ENCODE assay signal across 7 mouse cellular contexts in genomic region chr5:140321042-140321755, GRCm38 (mm10). TPM values are rescaled to one million over a fixed set of nuclear protein-coding genes. Genes with fewer than 3 reads are reported as not detected.
A peak's percentile ranks its signal among the peaks of the same experiment; 100 is the strongest.
DNase-seq lines count a peak whose midpoint lies in the region; ATAC-seq lines count a peak whose summit lies in the region.

Gene Mad1l1, minus strand, starts transcription at chr5:140321552.
Gene Nudt1, plus strand, starts transcription at chr5:140321656.

- DNase-seq in adrenal gland, adult 2 months = peak; percentile 95
- peak; percentile 96 for DNase-seq in embryo, embryonic 11.5 days (ENCODE audit: low read depth, low spot score)
- peak; percentile 90 to 92 for DNase-seq in gastrocnemius, postnatal 36 days
- DNase-seq in left cerebral cortex, postnatal 25 days (ENCODE audit: low spot score in 2 of 2) = peak; percentile 92 to 95
- peak; percentile 91 for DNase-seq in midbrain, embryonic 10.5 days (ENCODE audit: low spot score)
- DNase-seq in right cerebral cortex, postnatal 4 days = peak; percentile 85

- peak within 1 kb of the TSS; percentile 100 for H3K9ac ChIP-seq in intestine, embryonic 15.5 days

- peaks cover 8% of the 10 kb centered on the region for H3K4me1 ChIP-seq in intestine, embryonic 15.5 days (replicated peaks)
- H3K4me1 ChIP-seq in midbrain, embryonic 10.5 days = peaks cover 26% of the 10 kb centered on the region

- WGBS in intestine, embryonic 15.5 days = under 1% methylated on average over 60 of the region's 60 CpGs
- whole genome bisulfite sequencing in midbrain, embryonic 10.5 days = 0% methylated on average over 60 of the region's 60 CpGs

- no peaks in the 10 kb centered on the region for H3K27me3 ChIP-seq in intestine, embryonic 15.5 days (replicated peaks)
- no peaks in the 10 kb centered on the region for H3K27me3 ChIP-seq in midbrain, embryonic 10.5 days (ENCODE audit: low read depth, poor library complexity, severe bottlenecking)

- ATAC-seq in intestine, embryonic 15.5 days = peak; percentile 97

- intact Hi-C loops in gastrocnemius, postnatal 36 days (cut with DNase I) = loop anchor here (10.0 kb wide), 1 partner anchor 384 kb away; the partner anchor contains the start of genes Brat1 and Iqce
- intact Hi-C loops in left cerebral cortex, postnatal 25 days (cut with DNase I) = no loop called here

- H3K36me3 ChIP-seq in intestine, embryonic 15.5 days = no peaks in the 10 kb centered on the region
- peaks cover 22% of the 10 kb centered on the region for H3K36me3 ChIP-seq in midbrain, embryonic 10.5 days

- H3K27ac ChIP-seq in intestine, embryonic 15.5 days = peak within 1 kb of the TSS; percentile 68
- peak within 1 kb of the TSS; percentile 97 for H3K27ac ChIP-seq in midbrain, embryonic 10.5 days (replicated peaks)

- peak within 1 kb of the TSS; percentile 74 for H3K4me2 ChIP-seq in intestine, embryonic 15.5 days (replicated peaks)

- peak within 1 kb of the TSS; percentile 87 for H3K4me3 ChIP-seq in intestine, embryonic 15.5 days (replicated peaks)
- H3K4me3 ChIP-seq in midbrain, embryonic 10.5 days = peak within 1 kb of the TSS; percentile 100

- no peaks in the 10 kb centered on the region for H3K9me3 ChIP-seq in intestine, embryonic 15.5 days
- no peaks in the 10 kb centered on the region for H3K9me3 ChIP-seq in midbrain, embryonic 10.5 days (replicated peaks)

RNA-seq across cellular contexts. Expression of gene Mad1l1, which starts in this region (rescaled TPM):
- 10 to 100 TPM; 12.4 to 20.5 TPM for total RNA-seq in adrenal gland, adult 2 months (2021)
- 15.8 and 21.0 TPM in 2 replicates for polyA plus RNA-seq in adrenal gland, adult 2 months (2012; rRNA removed)
- total RNA-seq in gastrocnemius, postnatal 36 days (2021) = 1 to 10 TPM; 6.5 to 7.1 TPM
- 34.7 and 38.0 TPM in 2 replicates for polyA plus RNA-seq in intestine, embryonic 15.5 days (2015; fragmentation: Nextera tagmentation; extraction: Ambion mirVana)
- 10 to 100 TPM; 15.1 to 19.0 TPM for total RNA-seq in left cerebral cortex, postnatal 25 days (2021)
- 57.9 and 59.9 TPM in 2 replicates for polyA plus RNA-seq in midbrain, embryonic 10.5 days (2016; fragmentation: Nextera tagmentation; extraction: Ambion mirVana)

RNA-seq across cellular contexts. Expression of gene Nudt1, which starts in this region (rescaled TPM):
- total RNA-seq in adrenal gland, adult 2 months (2021) = 10 to 100 TPM; 15.0 to 18.2 TPM
- 5.1 and 6.3 TPM in 2 replicates for polyA plus RNA-seq in adrenal gland, adult 2 months (2012; rRNA removed)
- 1 to 10 TPM; 4.7 to 5.9 TPM for total RNA-seq in gastrocnemius, postnatal 36 days (2021)
- polyA plus RNA-seq in intestine, embryonic 15.5 days (2015; fragmentation: Nextera tagmentation; extraction: Ambion mirVana) = 48.5 and 52.5 TPM in 2 replicates
- 1 to 10 TPM; 4.8 to 6.3 TPM for total RNA-seq in left cerebral cortex, postnatal 25 days (2021)
- 54.9 and 58.6 TPM in 2 replicates for polyA plus RNA-seq in midbrain, embryonic 10.5 days (2016; fragmentation: Nextera tagmentation; extraction: Ambion mirVana)

Comparison
In these comparisons a context has a peak if more than half of its experiments do, and no peak if none do; other contexts are left out.
1. Peak in every context shown above with its lines: DNase-seq, ATAC-seq, H3K4me3 ChIP-seq and H3K27ac ChIP-seq.